ENCODE assay signal across 8 mouse cellular contexts in the genomic region with DNA sequence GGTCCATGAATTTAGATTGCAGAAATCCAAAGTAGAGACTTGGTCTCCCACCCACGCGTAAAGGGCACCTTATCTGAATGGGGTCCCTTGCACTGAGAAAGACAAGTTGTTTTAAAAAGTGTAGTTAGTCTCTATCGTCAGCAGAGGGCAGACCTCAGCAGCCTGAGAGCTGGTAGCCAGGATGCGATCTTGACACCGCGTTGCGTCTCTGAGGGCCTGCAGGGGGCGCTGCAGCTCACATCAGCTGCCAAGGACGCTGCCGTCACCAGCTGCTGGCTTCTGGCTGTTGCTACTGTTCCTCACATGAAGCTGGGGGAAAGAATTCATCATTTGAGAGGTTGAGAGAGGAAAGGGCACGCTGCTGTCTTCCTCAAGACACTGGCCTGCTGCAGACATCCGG. TPM values are rescaled to one million over a fixed set of nuclear protein-coding genes. Genes with fewer than 3 reads are reported as not detected.
A peak's percentile ranks its signal among the peaks of the same experiment; 100 is the strongest.
DNase-seq lines count a peak whose midpoint lies in the region; ATAC-seq lines count a peak whose summit lies in the region.

No protein-coding gene starts in this region.

- H3K36me3 ChIP-seq in hindbrain, embryonic 14.5 days (replicated peaks; ENCODE audit: control insufficient read depth, insufficient read depth), result no peaks in the 10 kb centered on the region

- no peaks in the 10 kb centered on the region for H3K4me1 ChIP-seq in hindbrain, embryonic 14.5 days (replicated peaks; ENCODE audit: control insufficient read depth, insufficient read depth, low read length)

- no peaks in the 10 kb centered on the region for H3K27me3 ChIP-seq in hindbrain, embryonic 14.5 days (ENCODE audit: control insufficient read depth, insufficient read depth, low read length)

- H3K9me3 ChIP-seq in hindbrain, embryonic 14.5 days (ENCODE audit: control insufficient read depth, low read length), result no peaks in the 10 kb centered on the region

- H3K27ac ChIP-seq in hindbrain, embryonic 14.5 days, result no peak overlapping the region

- H3K4me3 ChIP-seq in hindbrain, embryonic 14.5 days (replicated peaks; ENCODE audit: low read length), result no peak overlapping the region

- H3K9ac ChIP-seq in hindbrain, embryonic 14.5 days, result no peak overlapping the region

- 11% methylated on average over 12 of the region's 12 CpGs for WGBS in hindbrain, embryonic 14.5 days

- no peak for ATAC-seq in hindbrain, embryonic 14.5 days (ENCODE audit: low FRiP score)

- peak; percentile 90 for DNase-seq in R1 (ENCODE audit: low read depth, low spot score)
- DNase-seq in cerebellum, adult 9-11 months, result peak; percentile 79
- DNase-seq in frontal cortex, postnatal 36 days (ENCODE audit: low spot score in 2 of 2), result peak; percentile 83 to 91
- peak; percentile 98 for DNase-seq in hindbrain, embryonic 14.5 days (ENCODE audit: low spot score)
- peak; percentile 88 to 91 for DNase-seq in layer of hippocampus, postnatal 14 days (ENCODE audit: low spot score in 2 of 2)
- DNase-seq in lung, postnatal 36 days, result peak; percentile 93
- peak; percentile 87 for DNase-seq in retina, postnatal 7 days (ENCODE audit: low read depth, low spot score)
- DNase-seq in thymus, postnatal 4 days, result peak; percentile 94

- H3K4me2 ChIP-seq in hindbrain, embryonic 14.5 days (replicated peaks), result no peak overlapping the region

RNA-seq across cellular contexts. Expression of gene Dtnbp1, which starts 28.9 kb away (rescaled TPM):
- polyA plus RNA-seq in hindbrain, embryonic 14.5 days (2014; fragmentation: Nextera tagmentation; extraction: Ambion mirVana), result 129 and 132 TPM in 2 replicates
- 10 to 100 TPM; 72.4 to 75.9 TPM for total RNA-seq in layer of hippocampus, postnatal 14 days (2021)

RNA-seq across cellular contexts. Expression of gene Gm9817, which starts 47.7 kb away (rescaled TPM):
- 0.09 TPM in 1 of 2 replicates, not detected in the other for polyA plus RNA-seq in hindbrain, embryonic 14.5 days (2014; fragmentation: Nextera tagmentation; extraction: Ambion mirVana)
- under 1 TPM in 1 of 2 experiments, not detected in 1; 0.12 TPM for total RNA-seq in layer of hippocampus, postnatal 14 days (2021)
